Mouse (Mus musculus) Patski (cell line): ENCODE data around the gene Irx5. TPM values are rescaled to one million over a fixed set of nuclear protein-coding genes. Genes with fewer than 3 reads are reported as not detected.

Experiments
- ATAC-seq: fragments of 100-300 bp; one replicate; pipeline ENCODE4 v1.8.0; 2021
- CTCF ChIA-PET: fragments of 350-600 bp; sonication (Branson Sonifier 250); formaldehyde crosslinking; loops from one replicate; lab custom pipeline; 2022; ENCODE audit warnings: inconsistent platforms; lab: Charles Lee
- POLR2A ChIA-PET: fragments of 350-600 bp; sonication (Branson Sonifier 250); formaldehyde crosslinking; loops from one replicate; lab custom pipeline; 2022; ENCODE audit warnings: antibody characterized with exemption, inconsistent platforms; lab: Charles Lee
- DNase-seq: peaks from one replicate; pipeline ENCODE4 v3.0.0-alpha.2; 2011; ENCODE audit warnings: low read depth, low spot score
- H3K27me3 ChIP-seq: fragments of 371-371 bp; one replicate; pipeline ENCODE4 v1.5.1; 2021
- CTCF ChIP-seq: fragments of 100-300 bp; IDR thresholded peaks from one replicate; pipeline ENCODE4 v1.5.1; 2021
- in situ Hi-C: fragments of 300-500 bp; cut with MboI; formaldehyde crosslinking; loops from 3 replicates; pipeline ENCODE4 v1.11.1; 2018; ENCODE audit warnings: low pct_unique_long_range_greater_than_20kb, mixed read lengths
- polyA plus RNA-seq: library from polyadenylated mRNA; unstranded; gene quantifications from one replicate; pipeline ENCODE4 v1.2.3, GENCODE M21; 2021

The Irx5 gene
- polyA plus RNA-seq, 1 experiment from 2014 or later, result 17.5 TPM

DNA sequence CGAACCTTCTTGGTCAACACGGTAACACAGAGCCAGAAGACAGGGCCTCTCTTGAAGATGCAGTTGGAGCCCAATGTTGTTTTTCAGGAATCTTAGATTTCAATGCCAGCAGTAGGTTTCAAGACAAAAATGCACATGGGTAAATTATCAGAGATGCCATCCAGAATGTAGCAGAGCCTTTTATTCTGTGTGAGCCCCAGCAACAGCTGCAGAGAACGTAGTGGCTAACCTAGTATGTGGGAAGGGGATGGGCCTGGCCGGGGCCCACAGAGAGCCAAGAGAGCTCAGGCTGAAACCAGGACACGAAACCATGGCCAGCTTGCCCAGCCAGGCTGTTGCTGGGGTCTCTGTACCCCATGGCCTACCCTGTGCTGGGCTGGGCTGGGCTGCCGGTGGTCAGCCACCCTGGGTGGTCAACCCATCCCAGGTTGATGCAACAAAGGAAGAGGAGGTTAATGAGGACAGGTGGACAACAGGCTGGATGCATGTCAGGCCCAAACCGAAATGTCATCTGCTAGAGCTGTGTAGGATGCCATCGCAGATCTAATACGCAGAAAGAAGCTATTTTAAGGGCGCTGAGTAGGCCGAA lies 7.4 kb upstream of the Irx5 start:
- H3K27me3 ChIP-seq, result no peaks in the 10 kb centered on the region
- ATAC-seq (no peak), DNase-seq (no peak)
- CTCF ChIA-PET, result no interaction called here
- TF ChIP-seq CTCF, result no peak
- POLR2A ChIA-PET, result interaction anchor here (9.8 kb wide), 1 partner anchor 550 kb away, joined by 60 read pairs; the partner anchor contains the start of gene Irx3
- in situ Hi-C loops, result no loop called here

DNA sequence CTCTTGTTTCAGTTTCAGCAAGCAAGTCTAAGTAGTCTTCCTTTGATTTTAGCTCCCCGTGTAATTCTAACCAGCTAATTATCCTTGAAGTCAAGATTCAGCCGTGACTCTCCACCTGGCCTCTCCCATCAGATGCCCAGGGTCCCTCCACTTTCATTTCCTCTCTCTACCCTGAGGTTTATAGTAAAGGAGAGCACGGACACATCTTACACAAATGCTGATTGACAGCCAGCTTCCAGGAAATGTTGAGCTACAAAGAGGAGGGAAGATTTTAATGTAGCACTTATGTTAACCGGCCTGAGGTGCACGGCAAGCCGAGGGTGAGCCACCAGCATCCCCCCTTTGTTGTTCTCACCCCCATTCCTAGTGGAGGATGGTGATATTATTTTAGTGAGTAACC lies 4.0 kb upstream of the Irx5 start:
- no peaks in the 10 kb centered on the region for H3K27me3 ChIP-seq
- in situ Hi-C loops, result no loop called here
- ATAC-seq, result no peak

DNA sequence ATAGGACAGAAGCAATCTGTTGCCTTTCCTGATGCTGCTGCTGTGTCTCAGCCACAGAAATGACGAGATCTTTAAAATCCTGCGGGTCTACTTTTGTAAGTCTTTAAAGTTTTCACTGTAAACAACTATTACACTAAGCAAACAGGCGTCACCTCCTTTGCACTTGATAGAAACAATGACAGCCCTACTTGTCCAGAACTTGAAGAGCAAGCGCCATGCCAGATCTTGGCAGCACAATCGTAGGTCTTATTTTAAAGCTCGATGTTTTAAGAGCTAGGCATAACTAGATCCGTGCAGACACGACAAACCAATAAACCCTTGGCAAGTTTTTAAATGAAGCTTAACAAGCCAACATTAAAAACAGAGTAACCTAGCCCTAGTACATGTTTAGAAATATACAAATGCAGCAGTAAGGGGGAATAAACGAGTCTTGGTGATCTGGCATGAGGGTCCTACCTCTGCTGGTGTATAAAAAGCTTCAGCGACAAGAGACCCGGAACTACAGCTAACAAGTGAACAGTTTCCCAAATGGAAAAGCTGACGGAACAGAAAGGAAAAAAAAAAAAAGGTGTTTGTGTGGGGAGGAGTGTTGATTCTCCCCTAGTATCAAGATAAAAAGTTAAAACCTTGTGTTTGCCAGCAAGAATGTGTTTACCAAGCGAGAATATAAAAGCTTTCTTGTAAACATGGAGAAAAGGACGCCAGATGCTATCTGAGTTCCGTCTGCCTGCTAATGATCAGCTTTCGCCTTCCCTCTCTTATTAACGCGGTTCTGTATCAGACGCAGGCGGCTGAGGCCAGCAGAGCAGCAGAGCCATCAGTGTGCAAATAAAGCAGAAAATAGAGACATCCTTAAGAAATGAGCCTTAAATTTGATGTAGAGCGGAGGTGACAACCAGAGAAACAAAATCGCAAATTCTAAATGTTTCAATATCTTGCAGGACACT lies 2.6 kb upstream of the Irx5 start:
- ChIA-PET CTCF (interaction anchor here (1.0 to 8.0 kb wide), 5 partner anchors 10 to 976 kb away, joined by 3 to 58 read pairs (median 3); partner anchors contain the start of gene Irx3), POLR2A (interaction anchor here (1.1 to 9.8 kb wide), 2 partner anchors 8 to 555 kb away, joined by 3 to 60 read pairs; partner anchors contain the start of gene Irx3)
- DNase-seq (no peak), ATAC-seq (no peak)
- in situ Hi-C loops, result loop anchor here (5.0 kb wide), 5 partner anchors 257 to 963 kb away; no protein-coding TSS in a partner anchor
- TF ChIP-seq CTCF, result no peak
- no peaks in the 10 kb centered on the region for H3K27me3 ChIP-seq

More for the DNA sequence above, 4.0 kb upstream of the Irx5 start:
- CTCF ChIA-PET, result interaction anchor here (0.7 to 8.0 kb wide), 3 partner anchors 14 to 974 kb away, joined by 3 to 58 read pairs (median 6); partner anchors contain the start of gene Irx3
- DNase-seq, result no peak
- no peak for TF ChIP-seq CTCF
- POLR2A ChIA-PET, result interaction anchor here (0.6 to 9.8 kb wide), 3 partner anchors 8 to 976 kb away, joined by 3 to 60 read pairs (median 3); partner anchors contain the start of gene Irx3

DNA sequence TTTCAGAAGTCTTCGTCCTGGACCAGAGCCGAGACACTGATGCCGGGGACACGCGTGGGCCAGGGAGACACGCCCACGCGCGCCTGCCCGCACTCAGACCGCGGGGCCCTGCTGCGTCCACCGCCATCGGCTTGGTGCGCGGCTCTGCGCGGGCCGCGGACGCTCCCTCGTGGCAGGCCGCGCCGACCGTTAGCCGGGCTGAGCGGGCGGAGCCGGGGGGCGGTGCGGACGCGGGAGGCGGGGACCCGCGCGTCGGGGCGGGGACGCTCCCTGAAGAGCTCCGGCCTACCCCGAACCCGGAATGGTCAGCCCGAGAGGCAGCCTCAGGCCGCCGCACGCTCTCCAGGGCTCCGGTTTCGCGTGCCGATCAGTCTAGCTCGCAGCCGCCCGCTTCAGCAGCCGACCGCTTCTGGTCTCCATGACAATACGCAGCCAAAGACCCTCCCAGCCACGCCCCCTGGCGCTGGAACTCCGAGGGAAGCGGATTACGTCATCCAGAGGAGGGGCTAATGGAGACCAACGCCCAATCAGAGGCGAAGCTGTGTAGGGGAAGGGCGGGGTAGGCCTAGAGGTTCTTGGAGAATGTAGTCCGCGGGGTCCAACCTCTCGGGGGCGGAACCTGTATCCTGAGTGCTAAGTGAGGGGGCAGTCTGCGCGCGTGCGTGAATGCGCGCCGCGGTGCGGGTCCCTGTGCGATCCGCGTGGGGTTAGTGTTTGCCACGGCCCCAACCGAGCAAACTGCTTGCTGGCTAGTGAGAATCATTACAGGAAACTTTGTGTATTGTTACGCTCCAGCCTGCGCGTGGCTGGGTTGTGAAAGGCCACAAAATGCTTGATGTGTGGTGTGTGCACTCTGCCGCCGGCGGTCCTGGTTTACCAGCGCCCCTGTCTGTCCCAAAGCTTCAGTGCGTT lies 1.5 kb upstream of the Irx5 start:
- ChIA-PET CTCF (interaction anchor here (0.8 to 8.0 kb wide), 6 partner anchors 11 to 824 kb away, joined by 3 to 58 read pairs (median 3); partner anchors contain the start of gene Irx3), POLR2A (interaction anchor here (9.8 kb wide), 1 partner anchor 556 kb away, joined by 60 read pairs; the partner anchor contains the start of gene Irx3)
- no peak for TF ChIP-seq CTCF
- ATAC-seq (peak; percentile 76), DNase-seq (peak; percentile 96)
- in situ Hi-C loops, result loop anchor here (5.0 kb wide), 5 partner anchors 256 to 964 kb away; no protein-coding TSS in a partner anchor
- no peaks in the 10 kb centered on the region for H3K27me3 ChIP-seq

DNA sequence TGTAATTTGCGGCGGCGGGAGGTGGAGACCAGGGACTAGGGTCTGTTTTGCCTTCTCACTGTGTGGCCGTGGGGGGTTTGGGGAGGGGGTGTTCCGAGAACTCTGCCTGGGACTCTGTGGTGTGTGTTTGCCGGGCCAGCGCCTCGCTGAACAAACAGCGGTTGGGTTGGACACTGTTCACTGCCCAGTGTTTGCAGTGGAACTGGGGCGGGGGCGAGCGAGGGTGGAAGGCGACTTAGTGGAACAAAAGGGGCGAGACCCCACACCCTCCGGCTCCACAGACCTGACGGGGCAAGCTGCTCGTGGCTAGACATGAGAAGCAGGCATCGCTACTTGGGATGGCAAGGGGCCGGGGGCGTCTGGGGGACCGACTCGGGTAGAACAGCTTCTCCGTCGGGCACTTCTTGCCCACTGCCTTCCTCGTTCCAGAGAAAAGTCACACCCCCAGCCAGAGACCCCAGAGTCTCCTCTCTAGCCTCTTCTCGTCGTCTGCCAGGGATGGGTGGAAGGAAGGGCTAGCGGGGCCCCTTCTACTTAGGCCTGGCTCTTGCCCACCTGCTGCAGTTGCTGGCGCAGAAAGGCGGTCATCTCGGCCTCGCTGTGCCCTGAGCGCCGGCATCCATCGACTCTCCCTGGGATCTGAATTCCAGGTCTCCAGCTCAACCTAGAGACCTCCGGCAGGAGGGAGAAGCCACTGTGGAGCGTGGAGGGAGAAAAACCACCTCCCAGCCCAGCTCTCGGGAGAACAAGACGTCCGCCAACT lies 631 bp upstream of the Irx5 start:
- ATAC-seq, result no peak
- TF ChIP-seq CTCF, result no peak
- CTCF ChIA-PET, result interaction anchor here (0.8 to 8.0 kb wide), 3 partner anchors 457 to 825 kb away, joined by 3 to 58 read pairs (median 3); partner anchors contain the start of gene Irx3

DNA sequence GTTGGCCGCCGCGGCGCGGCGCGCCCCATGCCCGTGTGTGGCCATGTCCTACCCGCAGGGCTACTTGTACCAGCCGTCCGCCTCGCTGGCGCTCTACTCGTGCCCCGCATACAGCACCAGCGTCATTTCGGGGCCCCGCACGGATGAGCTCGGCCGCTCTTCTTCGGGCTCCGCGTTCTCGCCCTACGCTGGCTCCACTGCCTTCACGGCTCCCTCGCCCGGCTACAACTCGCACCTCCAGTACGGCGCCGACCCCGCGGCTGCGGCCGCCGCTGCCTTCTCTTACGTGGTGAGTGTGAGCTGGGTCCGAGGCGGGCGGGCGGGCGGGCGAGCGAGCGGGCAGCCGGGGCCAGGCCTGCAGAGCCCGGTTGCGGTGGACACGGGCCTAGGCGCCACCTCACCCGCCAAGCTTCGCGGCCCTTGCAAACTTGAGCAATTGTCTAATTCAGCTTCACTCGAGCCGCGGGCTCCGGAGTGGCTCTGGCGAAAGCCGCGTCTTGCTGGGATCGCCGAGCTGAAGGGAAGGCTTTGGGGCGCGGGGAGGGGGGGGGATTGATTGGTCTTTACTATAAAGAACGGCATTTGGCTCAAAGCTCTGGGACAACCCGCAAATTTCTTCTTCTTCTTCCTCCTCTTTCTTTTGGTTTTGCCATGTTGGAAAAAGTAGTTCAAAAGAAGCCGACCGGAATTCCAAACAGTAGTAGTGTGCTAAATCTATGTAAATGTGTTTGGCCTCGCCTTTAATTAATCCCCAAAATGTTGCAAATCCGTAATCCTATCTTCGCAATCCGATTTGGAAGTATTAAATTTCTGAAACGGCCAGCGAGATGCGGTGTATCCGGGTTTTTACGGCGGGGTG lies 945 bp downstream of the Irx5 start:
- in situ Hi-C loops, result loop anchor here (5.0 kb wide), 5 partner anchors 254 to 966 kb away; no protein-coding TSS in a partner anchor
- POLR2A ChIA-PET, result interaction anchor here (0.5 to 9.8 kb wide), 5 partner anchors 22 to 829 kb away, joined by 3 to 60 read pairs (median 5); partner anchors contain the start of gene Irx3
- no peak for TF ChIP-seq CTCF
- peak; percentile 1 for ATAC-seq
- no peak for DNase-seq
- no peaks in the 10 kb centered on the region for H3K27me3 ChIP-seq
- CTCF ChIA-PET, result interaction anchor here (0.9 to 8.0 kb wide), 5 partner anchors 19 to 979 kb away, joined by 3 to 58 read pairs (median 3); partner anchors contain the start of gene Irx3

More for the DNA sequence above, 631 bp upstream of the Irx5 start:
- no peaks in the 10 kb centered on the region for H3K27me3 ChIP-seq
- POLR2A ChIA-PET, result interaction anchor here (1.5 to 9.8 kb wide), 2 partner anchors 557 to 824 kb away, joined by 3 to 60 read pairs; partner anchors contain the start of gene Irx3
- DNase-seq, result no peak
- in situ Hi-C loops, result loop anchor here (5.0 kb wide), 5 partner anchors 256 to 964 kb away; no protein-coding TSS in a partner anchor

DNA sequence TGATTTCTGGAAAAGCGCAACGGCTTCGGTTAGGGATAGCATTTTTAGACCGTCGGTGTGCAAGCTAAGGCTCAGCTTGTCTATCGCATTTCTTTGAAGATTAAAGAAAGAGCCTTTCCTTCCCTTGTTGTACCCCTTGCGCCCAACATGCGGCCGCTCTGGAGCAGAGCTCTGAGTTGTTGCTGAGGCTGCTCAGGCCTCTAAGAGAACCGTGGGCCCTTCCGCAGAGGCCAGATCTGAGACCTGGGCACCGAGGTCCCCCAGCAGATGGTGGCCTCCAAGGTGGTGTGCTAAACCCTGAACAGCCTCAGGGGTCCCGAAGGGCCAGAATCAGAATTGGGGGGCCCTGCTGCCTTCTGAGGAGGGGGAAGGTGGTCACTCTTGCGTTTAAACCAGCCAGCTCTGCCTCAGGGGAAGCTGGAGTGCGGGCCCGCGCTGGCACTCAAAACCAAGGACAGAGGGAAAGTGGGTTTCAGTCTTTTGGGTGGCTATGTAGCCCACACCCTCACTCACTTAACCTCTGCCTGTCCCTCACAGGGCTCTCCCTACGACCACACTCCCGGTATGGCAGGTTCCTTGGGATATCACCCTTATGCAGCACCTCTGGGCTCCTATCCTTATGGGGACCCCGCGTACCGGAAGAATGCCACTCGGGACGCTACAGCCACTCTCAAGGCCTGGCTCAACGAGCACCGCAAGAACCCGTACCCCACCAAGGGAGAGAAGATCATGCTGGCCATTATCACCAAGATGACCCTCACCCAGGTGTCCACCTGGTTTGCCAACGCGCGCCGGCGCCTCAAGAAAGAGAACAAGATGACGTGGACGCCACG lies 1.8 kb downstream of the Irx5 start:
- DNase-seq (no peak), ATAC-seq (no peak)
- TF ChIP-seq CTCF, result no peak
- POLR2A ChIA-PET, result interaction anchor here (1.0 to 9.8 kb wide), 4 partner anchors 21 to 560 kb away, joined by 3 to 60 read pairs (median 4); partner anchors contain the start of gene Irx3
- no peaks in the 10 kb centered on the region for H3K27me3 ChIP-seq
- CTCF ChIA-PET, result interaction anchor here (1.4 to 8.0 kb wide), 3 partner anchors 20 to 822 kb away, joined by 3 to 58 read pairs (median 3); partner anchors contain the start of gene Irx3
- in situ Hi-C loops, result loop anchor here (5.0 kb wide), 5 partner anchors 253 to 967 kb away; no protein-coding TSS in a partner anchor
